Comparison of ENCODE assay signal across 9 mouse cellular contexts in the genomic region with DNA sequence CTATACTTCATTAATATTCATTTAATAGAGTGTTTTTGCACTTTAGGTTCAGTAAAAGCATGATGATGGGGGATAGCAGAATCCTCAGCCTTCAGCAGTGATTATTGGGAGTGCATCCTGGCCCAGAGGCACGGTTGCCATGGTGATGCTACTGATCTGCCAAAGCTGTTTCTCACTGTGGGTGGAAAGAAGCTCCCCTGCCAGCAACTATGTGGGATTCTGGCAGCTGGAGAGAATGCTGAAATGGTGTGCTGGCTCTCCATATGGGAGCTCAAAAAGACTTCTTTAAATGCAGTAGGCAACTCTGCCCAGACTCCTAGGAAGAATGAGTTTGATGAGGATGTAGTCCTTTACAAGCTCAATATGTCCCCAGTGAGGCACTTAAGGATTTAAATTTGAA.
DNase-seq lines count a peak whose midpoint lies in the region; ATAC-seq and TF ChIP-seq lines count a peak whose summit lies in the region.
"Had no signal": no experiment of that assay in that cellular context is flagged by ENCODE, and none has a peak within 500 bp of the region (broad histone marks: within the 10 kb centered on the region; RNA-seq: fewer than 3 reads in every experiment).

No protein-coding gene starts in this region.

- no peak for ATAC-seq in liver, postnatal 0 days

- no peaks in the 10 kb centered on the region for H3K27me3 ChIP-seq in hindbrain, embryonic 10.5 days (ENCODE audit: insufficient read depth, poor library complexity, severe bottlenecking)
- no peaks in the 10 kb centered on the region for H3K27me3 ChIP-seq in liver, postnatal 0 days (ENCODE audit: insufficient read depth, low read length)
- H3K27me3 ChIP-seq: heart, embryonic 15.5 days had no signal

- WGBS in hindbrain, embryonic 10.5 days, result 2% methylated on average over 1 of the region's 1 CpGs
- 15% methylated on average over 1 of the region's 1 CpGs for WGBS in liver, postnatal 0 days (ENCODE audit: insufficient replicate concordance)

- H3K4me3 ChIP-seq in hindbrain, embryonic 10.5 days, result no peak overlapping the region
- H3K4me3 ChIP-seq in liver, postnatal 0 days (ENCODE audit: low read depth, low read length), result no peak overlapping the region
- H3K4me3 ChIP-seq: heart, embryonic 15.5 days had no signal

- H3K9ac ChIP-seq in liver, postnatal 0 days (replicated peaks), result no peak overlapping the region
- H3K9ac ChIP-seq: heart, embryonic 15.5 days had no signal

- H3K36me3 ChIP-seq in hindbrain, embryonic 10.5 days, result no peaks in the 10 kb centered on the region
- H3K36me3 ChIP-seq in liver, postnatal 0 days (replicated peaks; ENCODE audit: insufficient read depth, low read length), result no peaks in the 10 kb centered on the region
- H3K36me3 ChIP-seq: heart, embryonic 15.5 days had no signal

- H3K4me2 ChIP-seq in liver, postnatal 0 days (ENCODE audit: low read depth, low read length), result no peak overlapping the region
- H3K4me2 ChIP-seq: heart, embryonic 15.5 days had no signal

- no peak for TF ChIP-seq EP300 in liver, postnatal 0 days (IDR thresholded peaks at IDR 0.05; ENCODE audit: low read depth)

- intact Hi-C loops in left cerebral cortex, postnatal 25 days (cut with DNase I), result loop anchor here (2.0 kb wide), 1 partner anchor 148 kb away; a partner anchor contains a TSS

- no peak overlapping the region for H3K27ac ChIP-seq in hindbrain, embryonic 10.5 days
- no peak overlapping the region for H3K27ac ChIP-seq in liver, postnatal 0 days (ENCODE audit: low read depth)
- H3K27ac ChIP-seq: heart, embryonic 15.5 days had no signal

- TF ChIP-seq CTCF in liver, postnatal 0 days (IDR thresholded peaks at IDR 0.05; ENCODE audit: low read depth), result no peak

- no peaks in the 10 kb centered on the region for H3K9me3 ChIP-seq in hindbrain, embryonic 10.5 days
- H3K9me3 ChIP-seq in liver, postnatal 0 days (ENCODE audit: low read length), result no peaks in the 10 kb centered on the region
- H3K9me3 ChIP-seq: heart, embryonic 15.5 days had no signal

- H3K4me1 ChIP-seq in hindbrain, embryonic 10.5 days (replicated peaks), result peaks cover 14% of the 10 kb centered on the region
- H3K4me1 ChIP-seq in liver, postnatal 0 days (ENCODE audit: insufficient read depth), result no peaks in the 10 kb centered on the region
- H3K4me1 ChIP-seq: heart, embryonic 15.5 days had no signal

- peak; percentile 90 for DNase-seq in brain, embryonic 18.5 days (ENCODE audit: low read depth, low spot score)
- DNase-seq in cerebellum, postnatal 36 days, result peak; percentile 90 to 94
- peak; percentile 60 for DNase-seq in hindbrain, embryonic 10.5 days (ENCODE audit: low spot score)
- peak; percentile 94 to 98 for DNase-seq in left cerebral cortex, postnatal 25 days (ENCODE audit: low spot score in 2 of 2)
- peak; percentile 78 for DNase-seq in right cerebral cortex, postnatal 14 days
- DNase-seq in testis, postnatal 10 days (ENCODE audit: low spot score), result no peak
- DNase-seq in kidney, adult 9 months, result no peak
- DNase-seq in liver, postnatal 0 days, result no peak

Comparison
In these comparisons a context has a peak if more than half of its experiments do, and no peak if none do; other contexts are left out.
1. DNase-seq: peak in brain, embryonic 18.5 days (single experiment), cerebellum, postnatal 36 days (2 of 2), hindbrain, embryonic 10.5 days (single experiment), left cerebral cortex, postnatal 25 days (2 of 2) and right cerebral cortex, postnatal 14 days (single experiment); none in testis, postnatal 10 days (single experiment), kidney, adult 9 months (single experiment) and liver, postnatal 0 days (single experiment).